Mouse (Mus musculus) ES-E14 (cell line): ENCODE results near the gene Trim9.

Source experiments
- HCFC1 ChIP-seq: IDR thresholded peaks from 2 replicates; pipeline ENCODE4 v1.6.1; 2012; ENCODE audit warnings: low read length, inconsistent platforms, borderline replicate concordance; ENCODE audit not compliant: insufficient read depth
- ZC3H11A ChIP-seq: IDR thresholded peaks from 2 replicates; pipeline ENCODE4 v1.6.1; 2012; ENCODE audit warnings: low read depth, mild to moderate bottlenecking, inconsistent platforms, low read length, borderline replicate concordance
- ZNF384 ChIP-seq: IDR thresholded peaks from 2 replicates; pipeline ENCODE4 v1.6.1; 2012; ENCODE audit warnings: low read depth, low read length, inconsistent platforms

DNA sequence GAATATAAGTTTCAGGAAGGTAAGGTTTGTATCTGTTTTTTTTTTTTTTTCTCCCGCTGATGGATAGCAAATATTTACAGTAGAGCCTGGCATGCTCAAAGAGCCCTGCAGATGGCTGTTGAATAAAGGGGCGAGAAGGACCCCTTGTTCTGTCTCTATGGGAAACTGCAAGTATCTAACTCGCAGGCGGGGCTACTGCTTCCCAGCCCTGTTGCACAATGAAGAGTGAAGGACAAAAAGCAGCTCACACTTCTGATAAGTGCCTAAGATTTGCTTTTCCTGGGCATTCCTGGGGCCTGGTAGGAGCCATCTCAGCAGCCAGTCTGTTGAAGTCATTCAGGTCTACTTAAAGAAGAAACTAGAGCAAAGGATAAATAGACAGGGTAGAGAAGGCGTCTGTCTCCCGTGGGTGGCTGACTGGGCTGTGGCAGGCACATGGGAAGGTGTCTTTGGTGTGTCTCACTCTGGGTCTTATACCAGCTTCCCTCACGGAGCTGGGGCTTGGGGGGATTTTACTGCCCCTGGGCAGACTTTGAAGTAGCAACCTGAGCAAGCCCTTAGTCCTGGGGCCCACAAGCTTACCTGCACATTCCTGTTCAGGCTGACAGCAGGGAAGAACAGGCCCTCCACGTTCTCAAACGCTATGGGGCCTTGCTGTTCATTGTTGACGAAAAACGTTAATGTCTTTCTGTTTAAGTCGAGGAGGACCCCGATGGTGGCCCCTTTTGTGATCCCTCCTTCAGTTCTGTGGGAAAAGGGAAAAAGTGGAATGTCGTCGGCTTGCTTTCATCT lies 99.5 kb downstream of the Trim9 start:
- TF ChIP-seq HCFC1 (no peak), ZNF384 (no peak), ZC3H11A (no peak)
